Mouse (Mus musculus): ENCODE measurements at regions not wholly inside any gene's neighbourhood (a gene's known extent, or its start where the extent isn't known, plus 50 kb on each side); places are given as distances from the start of the nearest gene placed in this dataset.

- H3K4me1 ChIP-seq (ENCODE audit: insufficient read depth, low read depth, low read length): no peaks in the 10 kb centered on the region
- no peak for TF ChIP-seq CTCF (IDR thresholded peaks at IDR 0.05)
- no peak overlapping the region for H3K27ac ChIP-seq (ENCODE audit: low read length)
- ATAC-seq: no peak
- no peak overlapping the region for H3K4me3 ChIP-seq (ENCODE audit: low read depth, low read length)
- H3K4me2 ChIP-seq (replicated peaks; ENCODE audit: low read depth, low read length): no peak overlapping the region
- H3K36me3 ChIP-seq (ENCODE audit: insufficient read depth, low read length): no peaks in the 10 kb centered on the region
- no peaks in the 10 kb centered on the region for H3K9me3 ChIP-seq (ENCODE audit: low read length)
- no peaks in the 10 kb centered on the region for H3K27me3 ChIP-seq (replicated peaks; ENCODE audit: insufficient read depth, low read length)
- WGBS: 54% methylated on average over 12 of the region's 12 CpGs
- no peak for DNase-seq (ENCODE audit: low spot score)
- no peak overlapping the region for H3K9ac ChIP-seq (replicated peaks; ENCODE audit: low read depth)
These were observed 92.4 kb upstream of the Hnrnpk start for GRCm38 (mm10) chr13:58495390-58496073.

GRCm38 (mm10) chr13:58494726-58495125, 91.6 kb upstream of the Hnrnpk start:
- no peak for TF ChIP-seq CTCF (IDR thresholded peaks at IDR 0.05)
- DNase-seq (ENCODE audit: low spot score) (peak; percentile 43), ATAC-seq (no peak)
- Histone ChIP-seq H3K27ac (ENCODE audit: low read length) (no peak overlapping the region), H3K36me3 (ENCODE audit: insufficient read depth, low read length) (no peaks in the 10 kb centered on the region), H3K4me3 (ENCODE audit: low read depth, low read length) (no peak overlapping the region), H3K9me3 (ENCODE audit: low read length) (no peaks in the 10 kb centered on the region), H3K9ac (replicated peaks; ENCODE audit: low read depth) (no peak overlapping the region), H3K4me2 (replicated peaks; ENCODE audit: low read depth, low read length) (no peak overlapping the region), H3K27me3 (replicated peaks; ENCODE audit: insufficient read depth, low read length) (no peaks in the 10 kb centered on the region), H3K4me1 (ENCODE audit: insufficient read depth, low read depth, low read length) (no peaks in the 10 kb centered on the region)
- 49% methylated on average over 5 of the region's 5 CpGs for WGBS

GRCm38 (mm10) chr13:58490829-58491228, 87.7 kb upstream of the Hnrnpk start:
- no peaks in the 10 kb centered on the region for H3K27me3 ChIP-seq (replicated peaks; ENCODE audit: insufficient read depth, low read length)
- ATAC-seq (no peak; the same call in 1 of the 2 replicates), DNase-seq (ENCODE audit: low spot score) (peak; percentile 61)
- no peak overlapping the region for H3K4me3 ChIP-seq (ENCODE audit: low read depth, low read length)
- WGBS: 38% methylated on average over 8 of the region's 8 CpGs
- TF ChIP-seq EP300 (IDR thresholded peaks at IDR 0.05) (no peak), CTCF (IDR thresholded peaks at IDR 0.05) (no peak)
- H3K4me1 ChIP-seq (ENCODE audit: insufficient read depth, low read depth, low read length): no peaks in the 10 kb centered on the region
- no peak overlapping the region for H3K9ac ChIP-seq (replicated peaks; ENCODE audit: low read depth)
- H3K36me3 ChIP-seq (ENCODE audit: insufficient read depth, low read length): no peaks in the 10 kb centered on the region
- H3K27ac ChIP-seq (ENCODE audit: low read length): no peak overlapping the region
- no peak overlapping the region for H3K4me2 ChIP-seq (replicated peaks; ENCODE audit: low read depth, low read length)
- H3K9me3 ChIP-seq (ENCODE audit: low read length): no peaks in the 10 kb centered on the region

- DNase-seq (ENCODE audit: low spot score) (no peak), ATAC-seq (no peak)
- Histone ChIP-seq H3K27ac (ENCODE audit: low read length) (no peak overlapping the region), H3K4me1 (ENCODE audit: insufficient read depth, low read depth, low read length) (no peaks in the 10 kb centered on the region), H3K4me3 (ENCODE audit: low read depth, low read length) (no peak overlapping the region), H3K9me3 (ENCODE audit: low read length) (no peaks in the 10 kb centered on the region), H3K27me3 (replicated peaks; ENCODE audit: insufficient read depth, low read length) (no peaks in the 10 kb centered on the region), H3K36me3 (ENCODE audit: insufficient read depth, low read length) (no peaks in the 10 kb centered on the region), H3K9ac (replicated peaks; ENCODE audit: low read depth) (no peak overlapping the region), H3K4me2 (replicated peaks; ENCODE audit: low read depth, low read length) (no peak overlapping the region)
- no peak for TF ChIP-seq EP300 (IDR thresholded peaks at IDR 0.05)
- no peak for TF ChIP-seq CTCF (IDR thresholded peaks at IDR 0.05)
- WGBS: 77% methylated on average over 10 of the region's 10 CpGs
These were observed 81.9 kb upstream of the Hnrnpk start for GRCm38 (mm10) chr13:58485011-58485410.

GRCm38 (mm10) chr13:58482701-58483100, 79.6 kb upstream of the Hnrnpk start:
- Histone ChIP-seq H3K36me3 (ENCODE audit: insufficient read depth, low read length) (no peaks in the 10 kb centered on the region), H3K4me1 (ENCODE audit: insufficient read depth, low read depth, low read length) (no peaks in the 10 kb centered on the region), H3K4me2 (replicated peaks; ENCODE audit: low read depth, low read length) (no peak overlapping the region), H3K27ac (ENCODE audit: low read length) (no peak overlapping the region), H3K9me3 (ENCODE audit: low read length) (no peaks in the 10 kb centered on the region), H3K27me3 (replicated peaks; ENCODE audit: insufficient read depth, low read length) (no peaks in the 10 kb centered on the region), H3K9ac (replicated peaks; ENCODE audit: low read depth) (no peak overlapping the region), H3K4me3 (ENCODE audit: low read depth, low read length) (no peak overlapping the region)
- no peak for TF ChIP-seq CTCF (IDR thresholded peaks at IDR 0.05)
- TF ChIP-seq EP300 (IDR thresholded peaks at IDR 0.05): no peak
- 59% methylated on average over 9 of the region's 9 CpGs for WGBS
- no peak for ATAC-seq
- DNase-seq (ENCODE audit: low spot score): no peak

GRCm38 (mm10) chr13:58480928-58481598, 77.9 kb upstream of the Hnrnpk start:
- Histone ChIP-seq H3K27ac (ENCODE audit: low read length) (no peak overlapping the region), H3K4me2 (replicated peaks; ENCODE audit: low read depth, low read length) (no peak overlapping the region), H3K36me3 (ENCODE audit: insufficient read depth, low read length) (no peaks in the 10 kb centered on the region), H3K4me1 (ENCODE audit: insufficient read depth, low read depth, low read length) (no peaks in the 10 kb centered on the region), H3K4me3 (ENCODE audit: low read depth, low read length) (no peak overlapping the region), H3K9ac (replicated peaks; ENCODE audit: low read depth) (no peak overlapping the region), H3K9me3 (ENCODE audit: low read length) (no peaks in the 10 kb centered on the region), H3K27me3 (replicated peaks; ENCODE audit: insufficient read depth, low read length) (no peaks in the 10 kb centered on the region)
- WGBS: 67% methylated on average over 10 of the region's 10 CpGs
- DNase-seq (ENCODE audit: low spot score): no peak
- no peak for ATAC-seq
- TF ChIP-seq EP300 (IDR thresholded peaks at IDR 0.05) (no peak), CTCF (IDR thresholded peaks at IDR 0.05) (no peak)
